Mouse (Mus musculus) megakaryocyte-erythroid progenitor cell, adult 5 weeks (primary cell): ENCODE results near the gene Gm5796. TPM values are rescaled to one million over a fixed set of nuclear protein-coding genes. Genes with fewer than 3 reads are reported as not detected.

Experiments
- polyA plus RNA-seq: library from polyadenylated mRNA; stranded (reverse); fragments of >175 nt; gene quantifications from 2 replicates; pipeline ENCODE4 v1.2.3, GENCODE M21; 2012

Gene Gm5796
- 0.04 TPM in 1 of 2 replicates, not detected in the other for polyA plus RNA-seq

DNA sequence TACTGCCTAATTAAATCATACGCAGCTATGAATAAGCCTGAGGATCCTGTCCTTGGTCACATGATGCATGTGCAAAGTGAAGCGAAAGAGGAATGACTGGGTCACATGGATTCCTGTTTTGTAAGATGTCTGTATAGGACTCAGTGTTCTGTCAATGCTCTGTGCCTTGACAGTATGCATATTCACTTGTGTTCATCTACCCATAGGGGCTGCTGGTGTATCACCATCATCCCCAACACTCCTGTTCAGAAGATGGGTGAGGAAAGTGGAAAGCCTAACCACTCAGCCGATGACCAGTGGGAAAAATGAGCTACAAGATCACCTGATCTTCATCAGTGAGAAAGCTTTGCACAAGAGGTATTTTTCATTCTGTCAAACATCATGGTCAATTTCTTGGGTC, at the start of gene Gm5796:
Gene Gm5796, plus strand, starts transcription at position 301 of the 400 bp plus-strand sequence.

DNA sequence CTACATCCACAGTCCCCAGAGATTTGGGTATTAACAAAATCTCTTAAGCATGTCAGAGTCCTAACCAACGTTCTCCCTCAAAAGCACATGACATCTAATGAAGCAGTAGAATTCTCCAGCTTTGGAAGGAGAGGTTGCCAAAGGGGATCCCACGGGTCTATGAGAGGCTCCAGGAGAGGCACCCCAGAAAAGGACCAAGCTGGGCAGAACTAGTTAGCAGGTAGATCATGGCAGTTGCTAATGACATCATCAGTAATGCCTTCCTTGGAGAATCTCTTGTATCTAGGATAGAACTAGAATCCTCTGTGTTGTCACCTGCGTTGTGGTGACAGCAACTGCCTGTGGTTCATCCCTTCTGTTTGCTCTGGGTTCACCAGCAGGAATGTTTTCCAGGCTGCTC, 25.6 kb upstream of the Gm5796 start, which contains the start of gene Gm3099:
Gene Gm3099, plus strand, starts transcription at position 301 of the 400 bp plus-strand sequence.

DNA sequence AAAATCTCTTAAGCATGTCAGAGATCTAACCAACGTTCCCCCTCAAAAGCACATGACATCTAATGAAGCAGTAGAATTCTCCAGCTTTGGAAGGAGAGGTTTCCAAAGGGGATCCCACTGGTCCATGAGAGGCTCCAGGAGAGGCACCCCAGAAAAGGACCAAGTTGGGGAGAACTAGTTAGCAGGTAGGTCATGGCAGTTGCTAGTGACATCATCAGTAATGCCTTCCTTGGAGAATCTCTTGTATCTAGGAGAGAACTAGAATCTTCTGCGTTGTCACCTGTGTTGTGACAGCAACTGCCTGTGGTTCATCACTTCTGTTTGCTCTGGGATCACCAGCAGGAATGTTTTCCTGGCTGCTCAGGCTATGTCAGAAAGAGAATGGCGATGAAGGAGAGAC, 60.1 kb downstream of the Gm5796 start, which contains the start of gene Gm3115:
Gene Gm3115, plus strand, starts transcription at position 301 of the 400 bp plus-strand sequence.

Other genes starting within 250 kb of the Gm5796 start
- not detected in 2 replicates for gene Gm3002, start 213.9 kb upstream of the Gm5796 start, polyA plus RNA-seq
- 0.03 TPM in 1 of 2 replicates, not detected in the other for gene Gm3033, start 177.7 kb upstream of the Gm5796 start, polyA plus RNA-seq
- gene Gm2916, start 139.8 kb upstream of the Gm5796 start, polyA plus RNA-seq = not detected in 2 replicates
- not detected in 2 replicates for gene Gm3029, start 92.2 kb upstream of the Gm5796 start, polyA plus RNA-seq
- not detected in 2 replicates for gene Gm3095, start 60.4 kb upstream of the Gm5796 start, polyA plus RNA-seq
- not detected in 2 replicates for gene Gm3099, start 25.5 kb upstream of the Gm5796 start, polyA plus RNA-seq
- gene Gm3115, start 60.2 kb downstream of the Gm5796 start, polyA plus RNA-seq = not detected in 2 replicates
- not detected in 2 replicates for gene Gm8108, start 86.6 kb downstream of the Gm5796 start, polyA plus RNA-seq
- not detected in 2 replicates for gene Gm3127, start 141.1 kb downstream of the Gm5796 start, polyA plus RNA-seq
- gene Gm2974, start 158.6 kb downstream of the Gm5796 start, polyA plus RNA-seq = not detected in 2 replicates
- gene Gm3138, start 225.7 kb downstream of the Gm5796 start, polyA plus RNA-seq = not detected in 2 replicates